Mouse (Mus musculus): ENCODE data around the gene Iqschfp.

Gene Iqschfp

DNA sequence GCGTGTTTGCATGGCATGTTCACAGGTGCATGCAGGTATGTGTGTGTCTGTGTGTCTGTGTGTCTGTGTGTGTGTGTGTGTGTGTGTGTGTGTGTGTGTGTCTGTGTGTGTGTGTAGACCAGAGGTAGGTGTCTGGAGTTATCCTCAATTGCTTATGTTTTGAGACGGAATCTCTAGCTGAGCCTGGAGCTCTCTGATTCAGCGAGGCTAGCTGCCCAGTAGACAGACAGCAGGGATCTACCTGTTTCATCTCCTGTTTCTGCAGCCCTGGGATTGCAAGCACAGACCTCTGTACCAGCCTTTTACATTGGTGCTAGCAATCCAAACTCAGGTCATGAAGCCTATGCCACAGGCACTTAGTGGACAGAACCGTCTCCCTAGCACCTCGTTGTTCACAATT is 536.0 kb downstream of the Iqschfp start:
- DNase-seq (ENCODE audit: low read depth, low spot score), result no peak

DNA sequence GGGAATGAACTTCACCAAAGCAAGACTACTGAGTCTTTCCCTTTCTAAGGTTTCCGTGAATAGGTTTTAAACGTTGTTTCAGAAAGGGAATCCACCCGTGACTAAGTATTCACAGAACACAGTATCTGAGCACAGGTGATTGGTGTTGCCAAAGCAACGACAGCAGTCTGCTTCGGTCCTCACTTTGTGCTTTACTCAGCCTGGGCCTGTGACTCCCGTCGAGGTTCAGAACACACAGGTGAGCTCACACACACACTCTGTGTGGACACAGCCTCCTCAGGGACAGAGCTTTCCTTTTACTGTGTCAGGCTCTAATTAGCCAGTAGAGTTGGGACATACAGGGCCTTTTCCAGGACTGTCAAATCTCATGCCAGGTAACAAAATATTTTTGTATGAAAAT is 542.4 kb downstream of the Iqschfp start:
- DNase-seq (ENCODE audit: low read depth, low spot score), result no peak

DNA sequence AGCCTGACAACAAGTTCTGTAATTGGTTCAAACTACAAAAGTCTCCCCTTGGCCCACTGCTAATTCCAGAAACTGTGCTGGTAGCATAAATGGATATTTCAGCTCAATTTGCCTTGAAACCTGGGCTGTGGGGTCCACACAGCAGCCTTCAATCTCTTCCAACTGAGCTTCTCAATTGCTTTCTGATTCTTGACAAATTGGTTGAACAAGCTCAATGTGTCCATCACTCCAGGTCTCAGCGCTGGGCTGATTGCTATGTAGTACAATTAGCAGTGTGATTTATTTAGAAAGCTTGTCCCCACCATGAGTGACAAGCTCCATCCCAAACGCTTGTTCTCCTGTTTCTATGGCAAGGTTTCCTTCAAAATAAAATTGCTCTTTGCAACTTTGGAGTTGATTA is 542.9 kb downstream of the Iqschfp start:
- DNase-seq (ENCODE audit: low read depth, low spot score), result peak; percentile 5

DNA sequence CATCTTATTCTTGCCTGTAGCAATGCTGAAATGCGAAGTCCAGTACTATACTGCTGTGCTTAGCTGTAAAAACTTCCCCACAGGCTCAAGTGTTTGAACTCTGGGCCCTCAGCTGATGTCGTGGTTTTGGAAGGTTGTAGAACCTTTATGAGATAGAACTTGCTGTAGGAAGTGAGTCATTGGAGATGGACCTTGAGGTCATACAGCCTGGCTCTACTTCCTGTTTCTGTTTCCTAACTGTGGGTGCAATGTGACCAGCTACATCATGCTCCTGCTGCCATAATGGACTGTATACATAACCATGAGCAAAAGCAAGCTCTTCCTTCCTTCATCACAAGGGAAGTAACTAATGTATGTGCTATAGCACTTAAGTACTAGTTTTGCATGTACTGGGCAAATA is 556.4 kb downstream of the Iqschfp start:
- DNase-seq (ENCODE audit: low read depth, low spot score), result no peak

DNA sequence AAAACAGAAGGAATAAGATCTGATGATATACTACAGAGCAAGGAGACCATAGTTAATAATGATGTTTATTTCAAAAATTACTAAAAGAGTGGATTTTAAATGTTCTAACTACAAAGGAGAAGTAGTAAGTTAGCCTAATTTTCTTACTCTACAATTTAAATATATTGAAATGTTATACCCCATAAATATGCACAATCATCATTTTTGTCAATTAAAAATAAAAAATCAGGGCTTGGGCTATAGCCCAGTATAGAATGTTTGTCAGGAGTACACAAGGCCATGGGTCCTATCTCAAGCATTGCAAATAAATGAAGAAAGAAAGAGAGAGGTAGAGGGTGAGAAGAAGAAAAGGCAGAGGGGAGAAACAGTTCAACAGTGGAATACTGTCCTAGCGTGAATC is 559.6 kb downstream of the Iqschfp start:
- no peak for DNase-seq (ENCODE audit: low read depth, low spot score)

DNA sequence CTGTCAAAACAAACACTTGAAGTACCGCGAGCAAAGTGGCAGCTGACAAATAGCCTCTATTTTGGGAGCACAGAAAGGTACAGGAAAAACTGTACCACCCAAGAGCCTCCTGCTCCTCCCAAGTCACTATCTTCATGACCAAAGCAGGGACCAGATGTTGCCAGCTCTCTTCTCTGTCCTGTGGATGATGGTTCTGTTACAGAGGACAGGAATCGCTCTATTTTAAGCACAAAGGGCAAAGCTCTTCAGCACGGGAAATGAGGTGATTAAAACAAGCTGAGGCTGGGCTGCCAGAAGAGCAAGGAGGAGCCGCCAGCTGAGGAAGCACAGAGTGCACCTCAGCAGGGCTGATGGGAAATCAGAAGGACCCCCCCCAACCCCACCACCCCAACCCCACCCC is 561.2 kb downstream of the Iqschfp start:
- DNase-seq (ENCODE audit: low read depth, low spot score), result no peak

DNA sequence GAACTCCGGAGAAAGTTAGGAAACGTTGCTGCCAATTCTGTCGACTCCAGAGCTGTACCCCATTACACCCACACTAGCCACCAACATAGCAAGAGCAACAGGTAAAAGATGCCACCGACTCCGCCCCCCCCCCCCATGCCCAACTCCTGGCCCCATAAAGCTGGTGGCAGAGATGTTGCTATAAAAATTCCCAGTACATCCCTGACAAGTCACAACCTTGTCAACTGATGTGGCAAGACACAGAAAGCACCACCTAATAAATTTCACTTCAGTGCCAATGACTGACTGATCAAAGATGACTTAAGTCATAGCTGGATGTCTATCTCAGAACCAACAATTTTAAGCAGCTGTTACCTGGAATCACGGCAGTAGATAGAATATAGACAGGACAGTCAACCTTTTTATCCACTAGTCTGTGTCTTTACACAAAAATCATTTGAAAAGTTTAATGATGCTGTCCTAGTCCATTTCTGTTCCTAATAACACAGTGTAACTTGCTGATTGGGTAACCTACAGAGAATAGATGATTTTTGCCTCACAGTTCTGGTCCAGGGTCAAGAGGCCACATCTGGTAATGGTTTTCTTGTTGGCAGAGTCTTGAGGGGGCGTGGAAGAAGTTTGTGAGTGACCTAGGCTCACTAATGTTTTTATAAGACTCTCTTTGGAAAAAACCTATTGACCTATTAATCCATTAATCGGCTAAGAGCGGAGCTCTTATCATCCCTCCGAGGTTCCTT is 561.9 kb downstream of the Iqschfp start:
- no peak for DNase-seq (ENCODE audit: low read depth, low spot score)

DNA sequence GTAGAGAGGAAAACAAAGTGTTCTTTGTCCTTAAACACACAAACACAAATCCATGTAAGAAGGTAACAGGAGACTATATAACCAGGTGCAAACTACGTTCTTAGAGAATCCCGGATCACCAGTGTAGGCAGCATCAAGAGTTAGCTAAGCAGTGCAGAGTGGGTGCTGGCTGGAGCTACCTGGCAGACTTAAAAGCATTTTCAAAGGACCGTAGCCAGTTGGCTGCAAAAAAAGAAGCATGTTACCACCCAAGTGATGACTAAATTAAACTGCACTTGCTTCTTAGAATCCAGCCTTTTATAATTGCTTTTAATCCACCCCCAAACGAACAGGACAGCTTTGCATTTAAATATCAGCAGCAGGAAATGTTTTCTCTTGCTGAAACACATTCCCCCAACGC is 574.6 kb downstream of the Iqschfp start:
- peak; percentile 89 for DNase-seq (ENCODE audit: low read depth, low spot score)

DNA sequence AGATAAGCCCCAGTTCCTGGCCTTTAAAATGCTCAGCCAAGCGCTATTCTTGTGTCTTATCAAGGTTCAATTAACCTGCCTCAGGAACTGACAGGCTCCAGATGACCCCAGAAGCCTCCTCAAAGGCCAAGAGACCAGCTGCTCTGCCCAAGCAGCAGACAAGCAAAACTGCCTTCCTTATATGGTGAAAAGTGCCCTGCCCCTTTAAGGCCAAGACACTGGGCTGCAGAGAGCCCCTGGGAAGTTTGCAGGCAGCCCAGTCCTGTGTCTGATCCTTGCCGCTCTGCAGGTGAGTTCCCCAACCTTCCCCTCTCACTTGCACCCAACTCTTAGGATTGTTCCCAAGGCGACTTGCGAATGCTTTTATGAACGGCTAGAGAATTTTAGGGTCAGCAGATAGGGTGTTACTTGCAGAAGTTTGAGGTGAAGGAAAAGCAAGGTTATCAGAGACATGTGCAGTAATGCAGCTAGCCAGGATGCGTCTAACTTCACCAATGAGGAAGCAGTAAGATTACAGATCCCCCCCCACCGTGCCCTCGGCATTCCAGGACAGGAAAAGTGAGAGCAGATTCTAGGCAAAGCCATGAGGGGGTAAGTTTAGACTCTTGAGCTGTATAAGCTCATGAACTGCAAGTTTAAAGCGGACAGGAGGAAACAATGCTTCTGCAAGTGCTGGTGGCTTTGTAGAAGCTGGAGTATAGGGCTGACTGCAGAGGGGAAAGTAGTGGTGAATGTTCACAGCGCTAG is 576.1 kb downstream of the Iqschfp start:
- no peak for DNase-seq (ENCODE audit: low read depth, low spot score)

DNA sequence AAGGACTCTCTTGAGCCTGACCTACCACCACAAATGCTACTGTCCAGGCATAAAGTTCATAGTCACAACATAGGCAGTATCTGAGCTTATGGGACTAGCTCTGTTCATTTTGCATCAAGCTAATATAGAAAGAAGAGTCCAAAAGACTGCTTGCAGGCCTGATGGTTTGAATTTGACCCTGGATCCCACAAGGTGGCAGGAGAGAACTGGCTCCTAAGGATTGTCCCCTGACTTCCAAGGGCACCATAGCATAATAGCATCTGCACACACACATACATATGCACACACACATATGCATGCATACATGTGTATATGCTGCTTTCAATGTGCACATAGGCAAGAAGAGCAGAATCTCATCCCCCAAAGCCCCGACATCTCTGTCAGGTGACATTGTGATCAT is 577.6 kb downstream of the Iqschfp start:
- peak; percentile 58 for DNase-seq (ENCODE audit: low read depth, low spot score)

DNA sequence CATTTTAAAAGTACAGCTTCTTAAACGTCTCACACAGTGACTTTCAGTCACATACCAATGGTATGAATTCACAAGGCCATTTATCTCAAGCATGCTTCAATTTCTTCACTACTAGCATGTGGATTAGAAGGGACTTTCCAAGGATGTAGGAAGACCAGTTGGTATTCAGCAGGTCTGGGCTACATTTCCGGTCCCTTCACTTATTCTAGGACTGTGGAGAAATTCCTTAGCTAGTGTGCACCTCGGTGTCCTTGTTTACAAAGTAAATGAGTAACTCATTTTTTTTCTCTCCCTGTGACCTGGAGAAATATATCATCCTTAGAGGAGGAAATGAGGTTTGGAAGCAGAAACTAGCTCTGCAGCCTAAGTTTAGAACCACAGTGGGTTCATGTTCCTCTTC is 578.0 kb downstream of the Iqschfp start:
- DNase-seq (ENCODE audit: low read depth, low spot score), result no peak

DNA sequence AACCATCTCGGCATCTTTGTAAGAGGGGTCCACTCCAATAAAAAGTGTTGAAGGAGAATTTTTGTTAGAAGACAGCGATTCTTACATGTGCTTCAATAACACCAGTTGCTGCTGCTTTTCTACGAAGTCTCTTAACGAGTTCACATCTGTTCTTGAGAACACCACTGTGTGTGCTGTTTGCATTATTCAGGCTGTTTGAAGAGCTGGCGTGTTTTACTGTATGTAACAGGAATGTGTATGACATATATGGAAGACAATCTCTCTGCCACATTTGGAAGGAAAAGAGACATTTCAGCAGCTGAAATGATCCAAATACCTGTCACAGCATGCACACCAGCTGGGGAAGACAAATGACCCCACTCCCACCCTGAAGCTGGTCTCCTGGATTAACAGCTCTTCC is 578.6 kb downstream of the Iqschfp start:
- DNase-seq (ENCODE audit: low read depth, low spot score), result no peak

DNA sequence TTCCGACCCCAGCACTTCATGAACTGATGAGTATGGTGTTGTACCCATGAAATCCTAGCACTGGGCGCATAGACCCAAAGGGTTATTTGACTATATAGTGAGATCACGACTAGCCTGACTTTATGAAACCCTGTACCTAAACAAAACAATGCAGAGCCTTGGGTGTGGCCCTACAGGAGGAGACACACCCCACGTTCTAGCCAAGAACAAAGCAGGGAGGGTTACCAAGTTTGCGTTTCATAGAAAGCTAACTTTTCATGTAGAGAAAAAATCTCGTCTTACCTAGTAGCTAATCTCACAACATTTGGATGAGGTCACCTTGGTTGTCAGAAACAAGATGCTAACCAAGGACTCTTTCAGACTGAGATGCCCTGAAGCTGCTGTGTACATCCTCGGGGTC is 584.3 kb downstream of the Iqschfp start:
- no peak for DNase-seq (ENCODE audit: low read depth, low spot score)

DNA sequence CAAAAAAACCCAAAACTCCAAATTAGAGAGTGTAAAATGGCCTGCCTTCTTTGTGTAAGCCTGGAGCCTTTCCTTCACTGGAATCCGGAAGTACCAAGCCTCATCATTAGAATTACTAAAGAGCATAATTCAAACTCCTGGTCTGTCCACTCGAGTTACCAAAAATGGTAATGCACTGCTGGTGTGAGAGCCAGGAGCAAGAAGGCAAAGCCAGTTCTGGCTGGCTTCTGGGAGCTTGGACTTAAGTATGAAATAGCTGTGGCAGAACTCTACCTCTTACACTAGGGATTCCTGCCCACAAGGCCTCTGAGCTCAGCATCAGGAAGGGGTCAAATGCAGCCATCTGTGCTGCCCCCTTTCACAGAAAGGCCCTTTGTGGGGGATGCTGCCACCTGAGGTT is 585.4 kb downstream of the Iqschfp start:
- no peak for DNase-seq (ENCODE audit: low read depth, low spot score)

DNA sequence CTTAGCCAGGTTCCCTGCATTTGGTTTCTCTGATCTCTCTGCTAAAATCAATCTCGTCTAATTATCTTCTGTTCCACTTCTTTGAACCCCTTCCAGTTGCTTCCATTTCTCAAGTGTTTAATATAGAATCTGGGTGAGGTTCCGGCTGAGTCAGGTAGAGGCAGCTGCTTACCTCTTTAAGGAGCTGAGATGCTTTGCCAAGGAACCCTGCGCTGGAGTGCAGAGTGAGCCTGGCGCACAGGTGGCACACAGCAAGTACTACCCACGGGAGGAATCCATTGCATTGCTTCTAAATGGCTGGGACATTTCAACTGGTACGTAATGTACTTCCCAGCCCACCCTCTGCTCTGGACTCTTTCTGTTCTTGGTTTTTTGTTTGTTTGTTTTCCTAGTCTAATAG is 587.2 kb downstream of the Iqschfp start:
- DNase-seq (ENCODE audit: low read depth, low spot score), result peak; percentile 73

DNA sequence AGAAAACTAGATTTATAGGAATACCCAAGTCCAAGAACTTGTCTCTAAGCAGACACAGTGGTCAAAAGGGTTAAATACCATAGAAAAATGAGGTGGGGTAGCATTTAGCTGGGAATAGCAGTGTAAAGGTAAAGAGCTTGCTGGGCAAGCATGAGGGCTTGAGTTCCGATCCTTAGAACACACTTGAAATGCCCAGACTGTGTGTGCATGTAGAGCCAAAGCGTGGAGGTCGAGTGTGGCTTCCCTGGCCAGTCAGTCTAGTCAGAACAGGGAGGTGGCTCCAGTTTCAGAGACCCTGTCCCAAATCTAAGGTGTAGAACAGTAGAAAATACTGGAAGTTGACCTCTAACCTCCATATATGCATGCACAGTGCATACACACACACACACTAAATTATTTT is 591.5 kb downstream of the Iqschfp start:
- DNase-seq (ENCODE audit: low read depth, low spot score), result no peak

DNA sequence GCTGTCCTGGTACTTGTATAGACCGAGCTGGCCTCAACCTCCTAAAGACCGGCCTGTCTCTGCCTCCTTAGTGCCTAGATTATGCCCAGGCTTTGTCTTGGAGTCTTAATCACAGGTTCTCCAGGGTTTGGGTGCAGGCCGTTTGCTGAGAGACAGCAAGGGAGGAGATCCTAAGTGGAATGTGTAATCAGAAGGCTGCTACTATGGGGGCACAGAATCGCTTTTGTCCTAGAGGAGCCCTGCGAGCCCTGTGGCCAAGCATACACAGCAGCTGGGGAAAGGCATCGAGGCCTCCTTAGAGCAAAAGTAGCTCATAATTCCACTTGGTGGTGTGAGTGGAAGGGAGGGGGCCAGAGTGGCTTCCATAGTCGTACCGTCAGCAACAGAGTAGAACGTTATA is 592.0 kb downstream of the Iqschfp start:
- DNase-seq (ENCODE audit: low read depth, low spot score), result no peak

DNA sequence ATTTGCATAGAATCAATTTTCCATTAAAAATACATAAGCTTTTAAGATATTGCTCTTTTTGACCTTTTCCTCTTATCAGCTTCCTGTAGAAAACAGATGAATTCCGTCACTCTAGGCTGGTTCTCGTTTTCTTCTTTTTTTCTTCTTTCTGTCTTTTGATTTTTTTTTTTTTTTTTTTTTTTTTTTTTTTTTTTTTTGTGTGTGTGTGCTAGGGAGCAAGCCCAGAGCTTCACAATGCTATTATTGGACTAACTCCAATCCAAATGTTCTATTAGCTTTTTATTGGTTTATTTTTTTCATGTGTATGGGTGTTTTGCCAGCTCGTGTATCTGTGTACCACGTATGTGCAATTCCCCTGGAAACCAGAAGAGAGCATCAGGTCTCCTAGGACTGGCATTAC is 592.5 kb downstream of the Iqschfp start:
- no peak for DNase-seq (ENCODE audit: low read depth, low spot score)

DNA sequence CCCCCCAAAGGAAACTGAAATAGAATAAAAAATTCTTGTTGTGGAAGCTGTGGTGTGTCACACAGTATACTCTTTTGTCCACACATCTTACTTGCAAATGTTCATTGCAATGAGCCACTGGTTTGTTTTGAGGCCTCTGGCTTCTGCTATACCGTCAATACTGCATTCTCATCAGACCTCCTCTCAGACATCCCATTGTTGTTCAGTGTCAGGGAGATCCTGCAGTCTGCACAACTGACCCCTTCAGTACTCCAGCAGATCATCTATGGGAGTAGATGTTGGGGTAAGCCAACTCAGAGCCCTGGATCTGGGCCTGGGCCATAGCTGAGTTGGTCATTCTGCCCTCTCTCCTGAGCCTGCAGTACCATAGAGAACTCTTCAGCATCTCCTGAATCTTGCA is 595.6 kb downstream of the Iqschfp start:
- peak; percentile 90 for DNase-seq (ENCODE audit: low read depth, low spot score)

DNA sequence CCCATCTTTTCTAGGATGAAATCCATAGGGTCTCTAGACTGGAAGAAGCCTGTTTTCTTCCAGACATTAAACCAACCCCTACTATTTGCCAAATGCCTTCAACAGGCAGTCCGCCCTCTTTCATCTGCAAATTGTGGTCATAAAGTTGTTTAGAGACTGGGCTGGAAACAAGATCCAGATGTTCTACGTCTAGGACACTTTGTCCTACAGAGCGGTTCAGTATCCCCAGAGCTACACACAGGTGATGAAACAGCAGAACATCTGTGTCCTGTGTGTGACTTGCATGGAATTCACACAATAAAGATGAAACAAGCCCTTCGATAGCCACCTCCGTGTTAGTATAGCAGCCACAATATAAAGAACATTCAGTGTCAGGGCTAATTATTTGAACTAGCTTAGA is 596.3 kb downstream of the Iqschfp start:
- no peak for DNase-seq (ENCODE audit: low read depth, low spot score)

DNA sequence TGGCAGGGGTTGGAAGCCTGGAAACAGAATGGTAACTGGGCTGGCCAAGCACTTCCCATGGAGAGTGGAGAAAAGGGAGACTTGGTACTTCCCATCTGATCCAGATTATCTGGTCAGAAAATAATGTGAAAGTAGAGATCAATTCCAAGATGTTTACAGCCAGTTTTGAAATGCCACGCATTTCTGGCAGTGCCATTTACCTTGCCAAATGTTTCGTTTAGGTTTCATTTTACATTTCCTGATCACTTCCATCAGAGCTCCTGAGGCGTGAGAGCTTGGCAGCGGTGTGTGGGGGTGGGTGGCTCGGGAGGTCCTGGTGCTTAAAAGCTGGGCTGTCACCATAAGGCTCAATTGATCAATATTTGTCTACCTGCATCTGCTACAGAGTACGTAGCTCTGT is 599.5 kb downstream of the Iqschfp start:
- DNase-seq (ENCODE audit: low read depth, low spot score), result no peak

DNA sequence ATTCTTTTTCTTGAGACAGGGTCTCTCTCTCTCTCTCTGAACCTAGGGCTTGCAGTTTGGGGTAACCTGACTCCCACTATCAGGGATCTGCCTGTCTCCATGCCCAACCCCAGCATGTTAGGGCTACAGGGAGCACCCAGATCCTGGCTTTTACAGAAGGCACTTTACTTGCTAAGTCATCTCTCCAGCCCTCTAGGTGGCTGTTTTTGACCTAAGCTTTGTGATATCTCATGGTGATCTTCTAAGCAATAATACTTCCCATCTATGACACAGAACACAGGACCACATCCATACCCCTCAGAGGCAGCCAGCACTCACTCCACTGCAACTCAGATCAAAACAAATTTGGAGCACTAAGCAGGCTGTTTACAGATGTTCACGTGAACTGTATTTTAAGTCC is 600.0 kb downstream of the Iqschfp start:
- DNase-seq (ENCODE audit: low read depth, low spot score), result no peak

DNA sequence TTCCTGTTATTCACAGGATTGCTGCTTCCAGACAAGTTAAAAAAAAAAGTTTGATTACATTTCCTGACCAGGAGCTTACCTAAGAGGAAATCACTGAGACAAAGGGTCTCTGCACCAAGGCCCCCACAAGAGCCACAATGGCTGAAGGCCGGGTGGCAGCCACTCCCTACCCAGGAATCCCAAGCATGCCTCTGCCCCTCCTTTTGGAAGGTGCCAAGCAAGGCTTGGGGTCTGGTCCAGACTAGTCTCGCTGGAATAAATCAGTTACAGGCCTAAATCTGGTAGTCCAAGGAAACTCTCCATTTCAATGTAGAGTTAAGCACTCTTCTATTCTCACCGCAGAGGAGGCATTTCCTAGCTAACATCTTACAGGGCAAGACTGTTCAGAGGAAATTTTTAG is 600.5 kb downstream of the Iqschfp start:
- DNase-seq (ENCODE audit: low read depth, low spot score), result no peak
